Mouse (Mus musculus) limb, embryonic 11.5 days (tissue): ENCODE data around the gene Znfx1. TPM values are rescaled to one million over a fixed set of nuclear protein-coding genes. Genes with fewer than 3 reads are reported as not detected.

Source experiments
- polyA plus RNA-seq: library from polyadenylated mRNA; unstranded; fragments of >200 nt; fragmentation: Nextera tagmentation; extraction: Ambion mirVana; gene quantifications from 2 replicates; pipeline ENCODE4 v1.2.1, GENCODE M21; 2014

Znfx1 gene
- polyA plus RNA-seq, 1 experiment from 2014 or later: 4.7 TPM

Other genes with a start within 250 kb of the Znfx1 start
- 224 and 226 TPM in 2 replicates for gene Cse1l, start 157.0 kb downstream of the Znfx1 start, polyA plus RNA-seq
- 100 and 108 TPM in 2 replicates for gene Stau1, start 66.7 kb downstream of the Znfx1 start, polyA plus RNA-seq
- gene Ddx27, start 47.8 kb downstream of the Znfx1 start, polyA plus RNA-seq: 49.3 and 54.0 TPM in 2 replicates
- gene Kcnb1, start 127.1 kb upstream of the Znfx1 start, polyA plus RNA-seq: 0.28 and 0.29 TPM in 2 replicates
- gene Ptgis, start 177.6 kb upstream of the Znfx1 start, polyA plus RNA-seq: 18.0 and 19.6 TPM in 2 replicates